Mouse (Mus musculus): ENCODE measurements around the gene Naglu.

DNA sequence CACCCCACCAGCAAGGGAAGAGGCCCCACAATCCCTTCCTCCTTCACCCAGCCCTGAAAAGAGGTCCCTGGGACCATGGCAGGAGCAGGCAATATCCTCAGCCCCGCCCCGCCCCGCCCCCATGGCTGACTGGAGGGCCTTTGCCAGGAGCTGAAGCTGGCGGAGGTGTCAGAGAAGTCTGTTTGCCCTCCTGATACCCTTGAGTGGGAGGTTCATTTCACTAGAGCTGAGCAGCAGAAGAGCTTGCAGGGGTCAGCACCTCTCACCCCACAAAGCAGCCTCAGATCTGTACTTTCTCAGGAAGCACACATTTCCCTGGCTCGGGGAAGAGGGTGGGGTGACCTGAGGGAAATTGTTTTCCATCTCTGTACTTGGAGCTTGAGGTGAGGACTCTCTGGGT, 11.1 kb upstream of the Naglu start:
- TF ChIP-seq CTCF (IDR thresholded peaks at IDR 0.05; ENCODE audit: borderline replicate concordance, insufficient read depth, low read length) (no peak), POLR2A (IDR thresholded peaks at IDR 0.05; ENCODE audit: low read depth, low read length) (no peak)

All from embryonic fibroblast, embryonic 13.5 days (primary cell).